ENCODE assay signal across 9 mouse cellular contexts in the genomic region with DNA sequence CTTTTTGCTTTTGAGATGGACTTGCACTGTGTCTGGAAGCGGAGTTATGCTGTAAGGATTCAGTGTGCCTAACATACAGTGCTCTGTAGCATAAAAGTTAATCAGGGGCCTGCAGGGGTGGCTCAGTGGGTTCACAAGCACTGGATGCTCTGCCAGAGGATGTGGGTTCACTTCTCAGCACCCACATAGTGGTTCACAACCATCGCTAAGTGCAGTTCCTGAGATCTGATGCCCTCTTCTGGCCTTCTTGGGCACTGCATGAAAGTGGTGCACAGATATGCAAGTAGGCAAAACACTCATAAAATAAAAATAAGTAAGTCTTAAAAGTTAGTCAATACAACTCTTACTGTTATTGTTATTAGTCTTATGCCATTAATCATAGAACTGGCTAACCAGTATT. TPM values are rescaled to one million over a fixed set of nuclear protein-coding genes. Genes with fewer than 3 reads are reported as not detected.
DNase-seq lines count a peak whose midpoint lies in the region; ATAC-seq lines count a peak whose summit lies in the region.
"Had no signal": no experiment of that assay in that cellular context is flagged by ENCODE, and none has a peak within 500 bp of the region (broad histone marks: within the 10 kb centered on the region; RNA-seq: fewer than 3 reads in every experiment).

No protein-coding gene starts in this region.

- peak; percentile 66 for ATAC-seq in activated CD4-positive, CD25-positive, alpha-beta regulatory T cell, adult 4 months

- WGBS in limb, embryonic 10.5 days: 77% methylated on average over 2 of the region's 2 CpGs

- H3K36me3 ChIP-seq in limb, embryonic 10.5 days: peaks cover 97% of the 10 kb centered on the region

- no peaks in the 10 kb centered on the region for H3K27me3 ChIP-seq in limb, embryonic 10.5 days (ENCODE audit: low read depth, poor library complexity, severe bottlenecking)
- H3K27me3 ChIP-seq: megakaryocyte, embryonic 14.5 days had no signal

- no peak overlapping the region for H3K27ac ChIP-seq in limb, embryonic 10.5 days

- peak; percentile 49 for DNase-seq in adrenal gland, postnatal 10 days
- DNase-seq in adrenal gland, postnatal 4 days (ENCODE audit: low spot score in 2 of 2): no peak
- peak; percentile 48 to 50 for DNase-seq in layer of hippocampus, postnatal 10 days (ENCODE audit: low spot score in 2 of 2)
- no peak for DNase-seq in layer of hippocampus, adult 9-11 months
- DNase-seq in limb, embryonic 10.5 days (ENCODE audit: low spot score): peak; percentile 49
- DNase-seq in spleen, postnatal 10 days (ENCODE audit: low spot score in 2 of 2): peak; percentile 43 to 75
- no peak for DNase-seq in urinary bladder, postnatal 25 days (ENCODE audit: low spot score)

- H3K4me3 ChIP-seq in limb, embryonic 10.5 days: no peak overlapping the region
- H3K4me3 ChIP-seq: megakaryocyte, embryonic 14.5 days had no signal

- no peaks in the 10 kb centered on the region for H3K4me1 ChIP-seq in limb, embryonic 10.5 days

- H3K9me3 ChIP-seq in limb, embryonic 10.5 days (replicated peaks): no peaks in the 10 kb centered on the region
- H3K9me3 ChIP-seq: megakaryocyte, embryonic 14.5 days had no signal

RNA-seq across cellular contexts. Expression of gene 1110032A03Rik, which starts 6.8 kb away (rescaled TPM):
- 10 to 100 TPM; 31.2 to 32.2 TPM for total RNA-seq in adrenal gland, postnatal 10 days (2021)
- 10 to 100 TPM; 35.5 to 36.5 TPM for total RNA-seq in adrenal gland, postnatal 4 days (2021)
- 10 to 100 TPM; 25.8 to 29.4 TPM for total RNA-seq in layer of hippocampus, postnatal 10 days (2021)
- 10 to 100 TPM; 14.1 to 16.4 TPM for polyA plus RNA-seq in activated CD4-positive, CD25-positive, alpha-beta regulatory T cell, adult 4 months (2017; shearing (Covaris generic))
- 19.7 and 25.8 TPM in 2 replicates for polyA plus RNA-seq in limb, embryonic 10.5 days (2016; fragmentation: Nextera tagmentation; extraction: Ambion mirVana)

RNA-seq across cellular contexts. Expression of gene Alg9, which starts 7.3 kb away (rescaled TPM):
- 10 to 100 TPM; 27.9 to 28.0 TPM for total RNA-seq in adrenal gland, postnatal 10 days (2021)
- total RNA-seq in adrenal gland, postnatal 4 days (2021): 10 to 100 TPM; 21.4 to 22.5 TPM
- 10 to 100 TPM; 35.3 to 35.6 TPM for total RNA-seq in layer of hippocampus, postnatal 10 days (2021)
- polyA plus RNA-seq in activated CD4-positive, CD25-positive, alpha-beta regulatory T cell, adult 4 months (2017; shearing (Covaris generic)): 1 to 10 TPM; 7.4 to 7.9 TPM
- 42.2 and 43.0 TPM in 2 replicates for polyA plus RNA-seq in limb, embryonic 10.5 days (2016; fragmentation: Nextera tagmentation; extraction: Ambion mirVana)

RNA-seq across cellular contexts. Expression of gene Fdxacb1, which starts 14.1 kb away (rescaled TPM):
- total RNA-seq in adrenal gland, postnatal 10 days (2021): 1 to 10 TPM; 4.6 to 7.8 TPM
- 1 to 10 TPM; 8.2 to 9.7 TPM for total RNA-seq in adrenal gland, postnatal 4 days (2021)
- total RNA-seq in layer of hippocampus, postnatal 10 days (2021): 1 to 10 TPM; 5.5 to 6.2 TPM
- 1 to 10 TPM; 6.5 to 7.5 TPM for polyA plus RNA-seq in activated CD4-positive, CD25-positive, alpha-beta regulatory T cell, adult 4 months (2017; shearing (Covaris generic))
- polyA plus RNA-seq in limb, embryonic 10.5 days (2016; fragmentation: Nextera tagmentation; extraction: Ambion mirVana): 12.6 and 14.0 TPM in 2 replicates

RNA-seq across cellular contexts. Expression of gene Hspb2, which starts 30.0 kb away (rescaled TPM):
- 10 to 100 TPM in 1 of 2 experiments, 1 to 10 TPM in 1; 5.1 to 13.5 TPM for total RNA-seq in adrenal gland, postnatal 10 days (2021)
- 1 to 10 TPM; 4.8 to 7.6 TPM for total RNA-seq in adrenal gland, postnatal 4 days (2021)
- 1 to 10 TPM in 1 of 2 experiments, under 1 TPM in 1; 0.85 to 1.1 TPM for total RNA-seq in layer of hippocampus, postnatal 10 days (2021)
- 1 to 10 TPM in 1 of 2 experiments, not detected in 1; 1.3 TPM for polyA plus RNA-seq in activated CD4-positive, CD25-positive, alpha-beta regulatory T cell, adult 4 months (2017; shearing (Covaris generic))
- polyA plus RNA-seq in limb, embryonic 10.5 days (2016; fragmentation: Nextera tagmentation; extraction: Ambion mirVana): not detected in 2 replicates

RNA-seq across cellular contexts. Expression of gene Cryab, which starts 31.0 kb away (rescaled TPM):
- 100 to 1,000 TPM in 1 of 2 experiments, 10 to 100 TPM in 1; 55.3 to 197 TPM for total RNA-seq in adrenal gland, postnatal 10 days (2021)
- total RNA-seq in adrenal gland, postnatal 4 days (2021): 10 to 100 TPM; 47.8 to 84.1 TPM
- 10 to 100 TPM; 43.1 to 44.7 TPM for total RNA-seq in layer of hippocampus, postnatal 10 days (2021)
- polyA plus RNA-seq in activated CD4-positive, CD25-positive, alpha-beta regulatory T cell, adult 4 months (2017; shearing (Covaris generic)): 1 to 10 TPM; 3.7 to 4.5 TPM
- polyA plus RNA-seq in limb, embryonic 10.5 days (2016; fragmentation: Nextera tagmentation; extraction: Ambion mirVana): 2.4 and 3.1 TPM in 2 replicates

Comparison
In these comparisons a context has a peak if more than half of its experiments do, and no peak if none do; other contexts are left out.
1. DNase-seq: peak in adrenal gland, postnatal 10 days (single experiment), layer of hippocampus, postnatal 10 days (2 of 2), limb, embryonic 10.5 days (single experiment) and spleen, postnatal 10 days (2 of 2); none in adrenal gland, postnatal 4 days (0 of 2), layer of hippocampus, adult 9-11 months (single experiment) and urinary bladder, postnatal 25 days (single experiment).